Mouse (Mus musculus) gastrocnemius, postnatal 36 days (tissue): ENCODE measurements around the gene Spink4. TPM values are rescaled to one million over a fixed set of nuclear protein-coding genes. Genes with fewer than 3 reads are reported as not detected.

Source experiments
- DNase-seq, 2 experiments: peaks; one replicate each; pipeline ENCODE4 v3.0.0; 2022
- intact Hi-C: fragments of 180-260 bp; cut with DNase I; formaldehyde crosslinking; loops from one replicate; pipeline ENCODE4 v1.15.1; 2025
- long read RNA-seq, 2 experiments: library from polyadenylated mRNA; stranded (forward); transcript quantifications; one replicate each; pipeline ENCODE4 v2.0.0; 2021
- total RNA-seq, 2 experiments: library from RNA; stranded (reverse); gene quantifications; 2 replicates each; pipeline ENCODE4 v1.2.3; 2021

Spink4 gene
- not detected for total RNA-seq
- long read RNA-seq, experiment 1 = 0 reads
- long read RNA-seq, experiment 2 = 0 reads

GRCm38 (mm10) chr4:40919785-40920184 lies at the start of gene Spink4:
Gene Spink4, plus strand, starts transcription at chr4:40920052.
- DNase-seq = no peak
- intact Hi-C loops = no loop called here

- DNase-seq = no peak
- intact Hi-C loops = no loop called here
These were observed 49.6 kb upstream of the Spink4 start for GRCm38 (mm10) chr4:40870206-40870605.

- no peak for DNase-seq
- intact Hi-C loops = no loop called here
These were observed 47.7 kb upstream of the Spink4 start for GRCm38 (mm10) chr4:40872129-40872528.

- intact Hi-C loops = no loop called here
- no peak for DNase-seq
These were observed 46.5 kb upstream of the Spink4 start for GRCm38 (mm10) chr4:40873320-40873719.

- intact Hi-C loops = no loop called here
- peak; percentile 47 to 62 for DNase-seq
These were observed 45.7 kb upstream of the Spink4 start for GRCm38 (mm10) chr4:40874151-40874600.

GRCm38 (mm10) chr4:40874794-40875552 lies 44.9 kb upstream of the Spink4 start:
- no peak for DNase-seq
- intact Hi-C loops = no loop called here

- intact Hi-C loops = no loop called here
- no peak for DNase-seq
These were observed 44.0 kb upstream of the Spink4 start for GRCm38 (mm10) chr4:40875842-40876241.

GRCm38 (mm10) chr4:40876814-40877371 lies 43.0 kb upstream of the Spink4 start:
- intact Hi-C loops = no loop called here

GRCm38 (mm10) chr4:40877528-40877927 lies 42.3 kb upstream of the Spink4 start:
- no peak for DNase-seq
- intact Hi-C loops = no loop called here

More at GRCm38 (mm10) chr4:40876814-40877371, 43.0 kb upstream of the Spink4 start:
- peak; percentile 60 to 63 for DNase-seq

GRCm38 (mm10) chr4:40883200-40883599 lies 36.7 kb upstream of the Spink4 start:
- intact Hi-C loops = no loop called here
- DNase-seq = no peak

GRCm38 (mm10) chr4:40884282-40885165 lies 35.3 kb upstream of the Spink4 start:
- no peak for DNase-seq
- intact Hi-C loops = no loop called here

- intact Hi-C loops = no loop called here
- peak in 1 of 2 experiments; percentile 34 for DNase-seq
These were observed 34.7 kb upstream of the Spink4 start for GRCm38 (mm10) chr4:40885166-40885525.

GRCm38 (mm10) chr4:40885883-40886282 lies 34.0 kb upstream of the Spink4 start:
- intact Hi-C loops = no loop called here
- DNase-seq = no peak

GRCm38 (mm10) chr4:40888839-40889238 lies 31.0 kb upstream of the Spink4 start:
- intact Hi-C loops = no loop called here
- no peak for DNase-seq

GRCm38 (mm10) chr4:40889252-40889651 lies 30.6 kb upstream of the Spink4 start:
- DNase-seq = no peak
- intact Hi-C loops = no loop called here

- DNase-seq = no peak
- intact Hi-C loops = no loop called here
These were observed 29.9 kb upstream of the Spink4 start for GRCm38 (mm10) chr4:40889983-40890382.

- DNase-seq = no peak
- intact Hi-C loops = no loop called here
These were observed 28.6 kb upstream of the Spink4 start for GRCm38 (mm10) chr4:40891206-40891605.

- intact Hi-C loops = no loop called here
- DNase-seq = no peak
These were observed 24.7 kb upstream of the Spink4 start for GRCm38 (mm10) chr4:40895118-40895517.

GRCm38 (mm10) chr4:40895646-40896045 lies 24.2 kb upstream of the Spink4 start:
- DNase-seq = no peak
- intact Hi-C loops = no loop called here

GRCm38 (mm10) chr4:40898476-40899044 lies 21.3 kb upstream of the Spink4 start:
- intact Hi-C loops = no loop called here

GRCm38 (mm10) chr4:40899264-40899663 lies 20.6 kb upstream of the Spink4 start:
- intact Hi-C loops = no loop called here
- DNase-seq = peak in 1 of 2 experiments; percentile 42

More at GRCm38 (mm10) chr4:40898476-40899044, 21.3 kb upstream of the Spink4 start:
- no peak for DNase-seq
